Mouse (Mus musculus) brain, embryonic 14.5 days (tissue): ENCODE measurements at regions not wholly inside any gene's neighbourhood (a gene's known extent, or its start where the extent isn't known, plus 50 kb on each side); places are given as distances from the start of the nearest gene placed in this dataset.

Source experiments
- CTCF ChIP-seq: fragments of 200-500 bp; IDR thresholded peaks from 2 replicates; pipeline ENCODE4 v1.5.1; 2012; ENCODE audit warnings: inconsistent platforms, mild to moderate bottlenecking, moderate library complexity, borderline replicate concordance; ENCODE audit not compliant: insufficient read depth, insufficient read length; ENCODE audit errors: extremely low read depth
- POLR2A ChIP-seq: fragments of 200-500 bp; IDR thresholded peaks from 2 replicates; pipeline ENCODE4 v1.6.1; 2012; ENCODE audit warnings: mild to moderate bottlenecking, inconsistent platforms, borderline replicate concordance; ENCODE audit not compliant: poor library complexity, insufficient read depth, insufficient read length, severe bottlenecking; ENCODE audit errors: extremely low read depth

GRCm38 (mm10) chr8:116025321-116025720 lies 317.7 kb upstream of the Maf start:
- TF ChIP-seq CTCF (no peak), POLR2A (no peak)
